Mouse (Mus musculus): ENCODE measurements around the gene Ampd3.

The Ampd3 gene

DNA sequence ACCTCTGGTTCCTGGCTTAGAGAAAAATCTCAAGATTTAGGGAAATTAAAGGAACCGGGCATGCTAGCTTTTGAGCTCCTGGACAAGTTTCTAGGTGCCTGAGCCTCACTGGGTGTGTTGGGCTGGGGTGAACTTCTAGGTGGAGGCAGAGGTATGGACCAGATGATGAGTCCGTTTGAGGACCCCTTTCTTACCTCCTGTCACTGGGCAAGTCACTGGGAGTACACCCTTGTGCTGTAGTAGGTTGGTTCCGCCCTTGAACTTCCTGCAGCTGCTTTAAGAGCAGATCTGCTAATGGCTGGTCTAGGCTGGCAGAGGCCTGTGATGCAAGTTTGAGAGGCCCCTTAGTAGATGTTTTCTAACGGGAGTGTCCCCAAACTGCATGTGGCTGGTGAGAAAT is 1.1 kb downstream of the Ampd3 start:
- in situ Hi-C loops (cut with MboI, MseI), result no loop called here

DNA sequence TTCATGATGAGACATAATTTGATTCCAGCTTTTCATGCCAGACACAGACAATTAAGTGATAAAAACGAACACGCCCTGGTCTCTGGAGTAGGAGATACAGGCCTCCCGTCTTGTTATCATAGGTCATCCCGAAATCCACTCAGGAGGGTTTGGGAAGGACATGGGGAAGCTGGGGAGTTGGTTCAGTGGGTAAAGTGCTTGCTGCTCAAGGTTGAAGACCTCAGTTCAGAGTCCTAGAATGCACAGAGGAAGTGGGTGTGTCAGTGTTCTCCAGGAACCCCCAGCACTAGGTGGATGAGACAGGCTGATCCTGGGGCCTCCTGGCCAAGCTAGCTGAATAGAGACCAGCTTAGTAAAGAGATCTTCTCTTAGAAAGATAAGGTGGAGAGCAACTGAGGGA is 2.9 kb downstream of the Ampd3 start:
- in situ Hi-C loops (cut with MboI, MseI), result no loop called here

GRCm38 (mm10) chr7:110772343-110772742 is 4.3 kb downstream of the Ampd3 start:
- in situ Hi-C loops (cut with MboI, MseI), result no loop called here

GRCm38 (mm10) chr7:110773204-110774002 is 5.4 kb downstream of the Ampd3 start:
- in situ Hi-C loops (cut with MboI, MseI), result no loop called here

- in situ Hi-C loops (cut with MboI, MseI), result no loop called here
Observed at GRCm38 (mm10) chr7:110774077-110774476, 6.1 kb downstream of the Ampd3 start.

DNA sequence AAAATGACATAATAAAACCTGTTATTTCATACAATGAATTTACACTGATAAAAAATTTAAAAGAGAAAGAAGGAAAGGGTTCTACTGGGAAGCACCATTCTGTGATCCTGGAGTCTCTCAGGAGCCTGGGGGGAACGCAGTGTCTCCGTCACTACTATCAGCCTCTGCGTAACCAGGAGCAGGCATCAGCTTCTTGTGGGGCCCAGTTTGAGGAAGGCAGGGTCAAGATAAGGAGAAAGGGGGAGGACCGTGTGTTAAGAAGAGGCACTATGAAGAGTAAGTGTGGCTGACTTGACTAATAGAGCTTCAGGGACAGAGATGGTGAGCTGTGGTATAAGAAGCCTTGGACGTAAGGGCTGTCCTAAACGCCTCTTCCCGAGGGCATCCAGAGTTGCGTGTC is 6.7 kb downstream of the Ampd3 start:
- in situ Hi-C loops (cut with MboI, MseI), result no loop called here

GRCm38 (mm10) chr7:110777146-110778001 is 9.4 kb downstream of the Ampd3 start:
- in situ Hi-C loops (cut with MboI, MseI), result no loop called here

- in situ Hi-C loops (cut with MboI, MseI), result no loop called here
Observed at GRCm38 (mm10) chr7:110778933-110779332, 10.9 kb downstream of the Ampd3 start.

DNA sequence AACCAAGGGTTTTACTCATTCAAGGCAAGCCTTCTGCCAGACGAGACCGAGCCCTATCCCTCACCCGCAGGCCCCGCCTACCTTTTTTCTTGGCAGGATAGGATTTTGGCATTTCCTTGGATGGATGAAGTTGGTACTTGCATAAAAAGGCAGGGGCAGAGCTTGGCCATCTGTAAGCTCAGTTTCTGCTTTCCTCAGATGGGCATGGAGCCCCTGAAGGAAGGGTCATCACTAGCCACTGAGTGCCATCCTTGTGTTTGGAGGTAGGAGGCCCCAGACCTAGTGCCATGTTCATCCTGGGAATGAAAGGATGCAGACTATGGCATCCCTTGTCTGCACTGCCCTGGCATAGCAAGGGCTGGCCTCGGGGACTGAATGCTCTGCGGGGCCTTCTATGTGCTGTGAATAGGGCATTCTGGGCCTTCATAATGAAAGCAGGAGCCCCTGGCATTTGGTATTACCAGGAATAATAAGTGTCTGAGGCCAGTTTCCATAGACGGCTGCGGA is 11.7 kb downstream of the Ampd3 start:
- in situ Hi-C loops (cut with MboI, MseI), result no loop called here

- in situ Hi-C loops (cut with MboI, MseI), result no loop called here
Observed at GRCm38 (mm10) chr7:110780520-110780919, 12.5 kb downstream of the Ampd3 start.

- in situ Hi-C loops (cut with MboI, MseI), result no loop called here
Observed at GRCm38 (mm10) chr7:110781231-110781711, 13.3 kb downstream of the Ampd3 start.

DNA sequence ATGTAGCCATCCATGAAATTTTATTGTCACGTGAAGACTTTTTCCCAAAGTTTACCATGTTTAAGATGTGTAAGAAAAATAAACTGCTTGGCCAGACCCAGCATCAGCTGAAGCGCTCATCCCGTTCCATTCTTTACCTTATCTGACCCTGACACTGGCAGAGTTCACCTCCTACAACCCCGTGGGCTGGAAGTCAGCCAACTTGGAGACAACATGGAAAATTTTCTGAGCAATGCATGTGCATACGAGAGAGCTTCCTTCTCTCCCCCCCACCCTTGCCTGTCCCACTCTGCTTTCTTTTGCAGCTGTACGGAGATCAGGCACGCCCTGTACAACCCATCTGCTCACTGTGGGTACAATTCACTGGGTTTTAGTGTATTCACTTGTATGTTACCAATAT is 14.1 kb downstream of the Ampd3 start:
- in situ Hi-C loops (cut with MboI, MseI), result no loop called here

GRCm38 (mm10) chr7:110782845-110783478 is 15.0 kb downstream of the Ampd3 start:
- in situ Hi-C loops (cut with MboI, MseI), result no loop called here

DNA sequence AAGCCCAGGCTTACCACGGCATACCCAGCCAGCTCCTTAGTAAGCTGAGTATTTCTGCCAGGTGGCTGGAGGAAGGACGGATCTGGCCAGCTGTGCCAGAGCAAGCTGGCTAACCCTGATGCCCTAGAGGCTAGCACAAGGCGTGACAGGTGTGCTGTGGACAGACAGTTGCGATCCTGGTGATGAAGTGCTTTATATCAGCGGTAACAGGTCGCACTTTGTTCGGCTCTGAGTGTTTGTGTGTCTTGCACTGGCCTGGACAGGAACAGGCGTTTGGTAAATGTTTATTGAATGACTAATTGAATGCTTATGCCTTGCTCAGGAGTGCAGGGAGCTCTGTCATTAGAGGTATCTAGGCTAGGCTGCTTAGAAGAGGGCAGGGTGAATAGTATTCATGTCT is 17.0 kb downstream of the Ampd3 start:
- in situ Hi-C loops (cut with MboI, MseI), result no loop called here

DNA sequence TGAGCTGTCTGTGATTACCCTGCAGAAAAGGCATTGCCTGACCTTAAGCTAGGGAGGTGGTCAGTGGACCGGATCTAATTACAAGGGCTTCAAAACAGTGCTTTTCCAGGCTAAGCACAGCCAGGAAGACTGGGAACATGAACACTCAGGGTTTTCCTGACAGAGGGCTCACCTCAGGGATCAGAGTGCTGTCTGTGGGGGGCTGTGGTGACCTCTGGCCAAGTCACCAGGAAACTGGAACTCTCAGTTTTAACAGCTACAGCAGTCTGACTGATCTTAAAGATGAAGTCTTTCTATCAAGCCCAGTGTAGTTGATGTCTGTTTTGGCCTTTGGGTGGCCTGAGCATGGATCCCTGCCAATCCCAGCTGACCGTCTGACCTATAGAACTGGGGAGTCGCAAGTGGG is 17.7 kb downstream of the Ampd3 start:
- in situ Hi-C loops (cut with MboI, MseI), result no loop called here

DNA sequence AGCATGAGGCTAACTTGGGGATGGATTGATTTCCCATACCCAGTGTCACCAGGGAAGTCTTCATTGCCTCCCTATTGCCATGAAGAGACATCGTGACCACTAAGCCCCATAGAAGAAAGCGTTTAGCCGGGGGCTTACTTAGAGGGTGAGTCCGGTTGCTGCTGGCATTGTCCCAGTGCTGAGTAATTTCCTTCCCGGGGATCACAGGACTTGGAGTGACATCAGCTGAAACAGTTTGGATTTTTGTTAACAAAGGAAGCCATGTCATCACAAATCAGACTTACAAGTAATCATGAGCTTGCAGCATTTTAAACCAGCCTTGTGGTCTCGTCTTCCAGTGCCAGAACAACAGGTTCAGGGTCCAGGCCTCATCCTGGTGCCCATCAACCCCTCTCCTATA is 19.3 kb downstream of the Ampd3 start:
- in situ Hi-C loops (cut with MboI, MseI), result no loop called here

- in situ Hi-C loops (cut with MboI, MseI), result no loop called here
Observed at GRCm38 (mm10) chr7:110790878-110791277, 22.9 kb downstream of the Ampd3 start.

DNA sequence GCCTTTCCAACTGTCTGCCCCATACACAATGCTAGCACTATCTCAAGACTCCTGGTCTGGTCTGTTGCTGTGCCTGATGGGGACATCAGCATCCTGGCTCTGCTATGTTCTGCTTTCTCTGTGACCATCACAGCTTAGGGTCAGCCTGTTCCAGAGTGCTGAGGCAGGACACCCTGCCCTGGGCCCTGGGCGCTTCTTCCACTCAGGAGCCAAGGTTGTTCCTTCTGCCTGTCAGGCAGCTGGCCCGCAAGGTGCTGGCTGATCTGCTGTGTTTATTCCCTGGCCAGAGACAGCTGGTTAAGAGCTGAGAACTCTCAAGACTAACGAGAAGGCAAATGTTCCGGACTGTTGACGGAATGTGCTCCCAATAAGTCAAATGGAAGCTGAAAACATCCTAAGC is 24.2 kb downstream of the Ampd3 start:
- in situ Hi-C loops (cut with MboI, MseI), result no loop called here

DNA sequence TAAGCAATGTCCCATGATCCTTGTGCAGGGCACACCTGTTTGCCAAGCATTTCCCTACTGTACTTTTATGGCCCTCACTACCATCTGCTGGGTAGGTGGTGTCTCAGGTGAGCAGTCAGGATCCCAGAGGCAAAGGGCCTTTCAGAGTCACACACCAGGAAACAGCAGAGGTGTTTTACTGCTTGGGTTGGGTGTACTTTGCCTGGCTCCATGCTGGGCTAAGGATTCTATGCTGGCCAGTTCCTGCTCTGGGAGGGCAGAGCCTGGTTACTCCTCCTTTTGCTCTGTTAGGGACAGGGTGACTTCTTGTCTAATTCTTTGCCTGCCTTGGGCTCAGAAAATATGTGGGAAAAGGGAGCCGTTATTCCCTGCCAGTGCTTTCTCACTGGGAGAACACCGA is 24.8 kb downstream of the Ampd3 start:
- in situ Hi-C loops (cut with MboI, MseI), result no loop called here

DNA sequence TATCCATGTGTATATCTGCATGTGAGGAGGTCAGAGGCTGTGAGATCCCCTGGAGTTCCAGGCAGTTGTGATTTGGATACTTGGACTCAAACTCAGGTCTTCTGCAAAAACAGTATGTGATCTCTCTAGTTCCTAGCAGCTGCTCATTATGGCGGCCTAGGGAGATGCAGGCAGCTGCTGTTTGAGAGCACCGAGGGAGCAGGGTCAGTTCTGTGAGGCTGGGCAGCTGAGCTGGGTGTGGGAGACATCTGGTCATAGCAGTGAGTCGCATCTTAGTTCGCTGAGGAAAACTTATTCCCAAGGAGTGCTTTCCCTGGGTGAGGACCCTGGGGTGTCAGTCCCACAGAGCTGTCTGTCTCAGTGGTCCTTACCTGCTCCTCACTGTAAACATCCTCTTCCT is 26.7 kb downstream of the Ampd3 start:
- in situ Hi-C loops (cut with MboI, MseI), result no loop called here

GRCm38 (mm10) chr7:110796367-110797051 is 28.5 kb downstream of the Ampd3 start:
- in situ Hi-C loops (cut with MboI, MseI), result no loop called here

All from T-helper 2 cell (primary cell).